Mouse (Mus musculus) lung, adult 2 months (tissue): ENCODE results near the gene Fosl2.

Experiments used
- CTCF ChIP-seq: fragments of 200-500 bp; IDR thresholded peaks from 2 replicates; pipeline ENCODE4 v1.5.1; 2011; ENCODE audit warnings: mild to moderate bottlenecking, low read length, control low read depth; ENCODE audit not compliant: insufficient read depth
- POLR2A ChIP-seq: fragments of 200-500 bp; IDR thresholded peaks from 2 replicates; pipeline ENCODE4 v1.6.1; 2011; ENCODE audit warnings: low read depth, mild to moderate bottlenecking, control low read depth, low read length, borderline replicate concordance; ENCODE audit errors: extremely low read depth

DNA sequence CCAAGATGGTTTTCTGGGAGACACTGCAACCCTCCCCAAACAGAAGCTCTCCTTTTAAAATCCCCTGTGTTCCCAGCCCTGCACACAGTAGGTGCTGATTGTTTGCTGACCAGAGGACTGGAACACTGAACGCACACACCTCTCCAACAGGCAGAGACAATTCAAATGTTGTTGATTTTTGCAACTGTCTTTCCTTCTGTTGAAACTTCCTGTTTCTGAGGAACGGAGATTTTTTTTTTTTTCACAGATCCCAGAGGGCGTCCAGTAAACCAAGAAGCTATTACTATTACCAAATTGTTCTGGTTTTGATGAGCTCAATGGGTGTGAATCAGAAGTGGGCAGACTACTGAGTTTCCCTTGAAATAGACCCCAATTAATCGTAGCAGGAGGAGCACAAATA, 58.6 kb downstream of the Fosl2 start:
- TF ChIP-seq CTCF (no peak), POLR2A (no peak)
